Mouse (Mus musculus): ENCODE data around the gene Mndal. TPM values are rescaled to one million over a fixed set of nuclear protein-coding genes. Genes with fewer than 3 reads are reported as not detected.
A peak's percentile ranks its signal among the peaks of the same experiment; 100 is the strongest.
"Not testable (repeated sequence)": the region's sequence is repeated elsewhere in the genome, so short reads cannot be mapped to it uniquely, and the experiment has no call there.

Mndal gene
- polyA plus RNA-seq, 1 experiment, result 20.9 TPM

GRCm38 (mm10) chr1:173866504-173866903 is 75.8 kb downstream of the Mndal start:
- Histone ChIP-seq H3K36me3 (ENCODE audit: control insufficient read depth, insufficient read depth, low read length) (peaks cover 20% of the 10 kb centered on the region), H3K4me1 (ENCODE audit: control insufficient read depth, insufficient read depth, insufficient read length) (no peaks in the 10 kb centered on the region), H3K27ac (ENCODE audit: insufficient read depth, low read length) (no peak overlapping the region), H3K27me3 (ENCODE audit: control insufficient read depth, insufficient read depth, low read length) (no peaks in the 10 kb centered on the region), H3K4me3 (ENCODE audit: extremely low read depth, insufficient read depth, insufficient read length) (no peak overlapping the region)
- no peak for TF ChIP-seq POLR2A (IDR thresholded peaks at IDR 0.05; ENCODE audit: low read depth, low read length)
- no peak for TF ChIP-seq CTCF (IDR thresholded peaks at IDR 0.05; ENCODE audit: extremely low read depth, insufficient read depth, insufficient read length, insufficient replicate concordance)
- 93% methylated on average over 12 of the region's 12 CpGs for WGBS
- DNase-seq (ENCODE audit: low read depth in 1 of 2, low spot score in 2 of 2), result no peak

- not testable (repeated sequence) for H3K27ac ChIP-seq (ENCODE audit: insufficient read depth, low read length); H3K36me3 ChIP-seq (ENCODE audit: control insufficient read depth, insufficient read depth, low read length); H3K27me3 ChIP-seq (ENCODE audit: control insufficient read depth, insufficient read depth, low read length); H3K4me3 ChIP-seq (ENCODE audit: extremely low read depth, insufficient read depth, insufficient read length); H3K4me1 ChIP-seq (ENCODE audit: control insufficient read depth, insufficient read depth, insufficient read length)
- peak in 1 of 2 experiments; percentile 44 for DNase-seq (ENCODE audit: low read depth in 1 of 2, low spot score in 2 of 2)
Measured at GRCm38 (mm10) chr1:173853711-173854110, 88.6 kb downstream of the Mndal start.

GRCm38 (mm10) chr1:173852853-173853252 is 89.4 kb downstream of the Mndal start:
- 44% methylated on average over 4 of the region's 4 CpGs for WGBS

GRCm38 (mm10) chr1:173846193-173846592 is 96.1 kb downstream of the Mndal start:
- DNase-seq (ENCODE audit: low read depth in 1 of 2, low spot score in 2 of 2); H3K27ac ChIP-seq (ENCODE audit: insufficient read depth, low read length); H3K27me3 ChIP-seq (ENCODE audit: control insufficient read depth, insufficient read depth, low read length); H3K4me1 ChIP-seq (ENCODE audit: control insufficient read depth, insufficient read depth, insufficient read length); H3K4me3 ChIP-seq (ENCODE audit: extremely low read depth, insufficient read depth, insufficient read length); H3K36me3 ChIP-seq (ENCODE audit: control insufficient read depth, insufficient read depth, low read length): not testable (repeated sequence)
- WGBS, result 86% methylated on average over 4 of the region's 4 CpGs

More at GRCm38 (mm10) chr1:173852853-173853252, 89.4 kb downstream of the Mndal start:
- H3K4me1 ChIP-seq (ENCODE audit: control insufficient read depth, insufficient read depth, insufficient read length); H3K4me3 ChIP-seq (ENCODE audit: extremely low read depth, insufficient read depth, insufficient read length); H3K36me3 ChIP-seq (ENCODE audit: control insufficient read depth, insufficient read depth, low read length); H3K27me3 ChIP-seq (ENCODE audit: control insufficient read depth, insufficient read depth, low read length); H3K27ac ChIP-seq (ENCODE audit: insufficient read depth, low read length): not testable (repeated sequence)
- DNase-seq (ENCODE audit: low read depth in 1 of 2, low spot score in 2 of 2), result peak; percentile 45 to 70

GRCm38 (mm10) chr1:173844754-173845153 is 97.5 kb downstream of the Mndal start:
- no peak for DNase-seq (ENCODE audit: low read depth in 1 of 2, low spot score in 2 of 2)
- Histone ChIP-seq H3K27ac (ENCODE audit: insufficient read depth, low read length) (no peak overlapping the region), H3K36me3 (ENCODE audit: control insufficient read depth, insufficient read depth, low read length) (no peaks in the 10 kb centered on the region), H3K4me1 (ENCODE audit: control insufficient read depth, insufficient read depth, insufficient read length) (0 out of 2 replicates have a peak, but pooled peaks cover 3% of the 10 kb centered on the region), H3K27me3 (ENCODE audit: control insufficient read depth, insufficient read depth, low read length) (no peaks in the 10 kb centered on the region), H3K4me3 (ENCODE audit: extremely low read depth, insufficient read depth, insufficient read length) (no peak overlapping the region)
- WGBS, result 92% methylated on average over 1 of the region's 1 CpGs
- TF ChIP-seq CTCF (IDR thresholded peaks at IDR 0.05; ENCODE audit: extremely low read depth, insufficient read depth, insufficient read length, insufficient replicate concordance) (no peak), POLR2A (IDR thresholded peaks at IDR 0.05; ENCODE audit: low read depth, low read length) (no peak)

GRCm38 (mm10) chr1:173821481-173821803 is 120.8 kb downstream of the Mndal start:
- H3K36me3 ChIP-seq (ENCODE audit: control insufficient read depth, insufficient read depth, low read length); DNase-seq (ENCODE audit: low read depth in 1 of 2, low spot score in 2 of 2); H3K27ac ChIP-seq (ENCODE audit: insufficient read depth, low read length); H3K4me3 ChIP-seq (ENCODE audit: extremely low read depth, insufficient read depth, insufficient read length); H3K27me3 ChIP-seq (ENCODE audit: control insufficient read depth, insufficient read depth, low read length); H3K4me1 ChIP-seq (ENCODE audit: control insufficient read depth, insufficient read depth, insufficient read length): not testable (repeated sequence)
- WGBS, result 63% methylated on average over 2 of the region's 2 CpGs

GRCm38 (mm10) chr1:173820794-173821480 is 121.4 kb downstream of the Mndal start:
- 92% methylated on average over 2 of the region's 2 CpGs for WGBS
- H3K36me3 ChIP-seq (ENCODE audit: control insufficient read depth, insufficient read depth, low read length); H3K4me1 ChIP-seq (ENCODE audit: control insufficient read depth, insufficient read depth, insufficient read length); DNase-seq (ENCODE audit: low read depth in 1 of 2, low spot score in 2 of 2); H3K4me3 ChIP-seq (ENCODE audit: extremely low read depth, insufficient read depth, insufficient read length); H3K27me3 ChIP-seq (ENCODE audit: control insufficient read depth, insufficient read depth, low read length); H3K27ac ChIP-seq (ENCODE audit: insufficient read depth, low read length): not testable (repeated sequence)

GRCm38 (mm10) chr1:173809294-173809693 is 133.0 kb downstream of the Mndal start:
- H3K27ac ChIP-seq (ENCODE audit: insufficient read depth, low read length), result not testable (repeated sequence)
- peak; percentile 14 to 15 for DNase-seq (ENCODE audit: low read depth in 1 of 2, low spot score in 2 of 2)

GRCm38 (mm10) chr1:173802689-173803281 is 139.5 kb downstream of the Mndal start:
- not testable (repeated sequence) for H3K4me3 ChIP-seq (ENCODE audit: extremely low read depth, insufficient read depth, insufficient read length); H3K27ac ChIP-seq (ENCODE audit: insufficient read depth, low read length); H3K36me3 ChIP-seq (ENCODE audit: control insufficient read depth, insufficient read depth, low read length); H3K27me3 ChIP-seq (ENCODE audit: control insufficient read depth, insufficient read depth, low read length); H3K4me1 ChIP-seq (ENCODE audit: control insufficient read depth, insufficient read depth, insufficient read length); DNase-seq (ENCODE audit: low read depth in 1 of 2, low spot score in 2 of 2)
- WGBS, result 79% methylated on average over 2 of the region's 2 CpGs

More at GRCm38 (mm10) chr1:173809294-173809693, 133.0 kb downstream of the Mndal start:
- not testable (repeated sequence) for H3K4me1 ChIP-seq (ENCODE audit: control insufficient read depth, insufficient read depth, insufficient read length); H3K36me3 ChIP-seq (ENCODE audit: control insufficient read depth, insufficient read depth, low read length); H3K27me3 ChIP-seq (ENCODE audit: control insufficient read depth, insufficient read depth, low read length); H3K4me3 ChIP-seq (ENCODE audit: extremely low read depth, insufficient read depth, insufficient read length)
- 29% methylated on average over 2 of the region's 2 CpGs for WGBS

- H3K4me3 ChIP-seq (ENCODE audit: extremely low read depth, insufficient read depth, insufficient read length); H3K27ac ChIP-seq (ENCODE audit: insufficient read depth, low read length); H3K27me3 ChIP-seq (ENCODE audit: control insufficient read depth, insufficient read depth, low read length); H3K36me3 ChIP-seq (ENCODE audit: control insufficient read depth, insufficient read depth, low read length); DNase-seq (ENCODE audit: low read depth in 1 of 2, low spot score in 2 of 2); H3K4me1 ChIP-seq (ENCODE audit: control insufficient read depth, insufficient read depth, insufficient read length): not testable (repeated sequence)
- WGBS, result 14% methylated on average over 3 of the region's 3 CpGs
Measured at GRCm38 (mm10) chr1:173802207-173802606, 140.1 kb downstream of the Mndal start.

All from spleen, adult 2 months (tissue).